Mouse (Mus musculus) neural tube, embryonic 11.5 days (tissue): ENCODE data around the gene Csrp1. TPM values are rescaled to one million over a fixed set of nuclear protein-coding genes. Genes with fewer than 3 reads are reported as not detected.

Source experiments
- ATAC-seq: fragments of 200-750 bp; cut with Nextera tagmentation; 2 replicates; pipeline ENCODE4 v1.8.0; 2017; ENCODE audit warnings: moderate number of reproducible peaks, mild to moderate bottlenecking, moderate TSS enrichment, moderate library complexity; ENCODE audit not compliant: insufficient read depth, low FRiP score, low TSS enrichment
- DNase-seq: peaks from one replicate; pipeline ENCODE4 v3.0.0-alpha.2; 2015; ENCODE audit warnings: low spot score
- H3K27ac ChIP-seq: fragments of 300-500 bp; sonication (generic); 2 replicates; pipeline ENCODE4 v1.5.1; 2014; ENCODE audit warnings: low read depth, mild to moderate bottlenecking, low read length
- H3K27me3 ChIP-seq: fragments of 300-500 bp; sonication (generic); 2 replicates; pipeline ENCODE4 v1.6.1; 2014; ENCODE audit warnings: mild to moderate bottlenecking, low read length, mixed read lengths; ENCODE audit not compliant: control insufficient read depth, insufficient read depth
- H3K36me3 ChIP-seq: fragments of 300-500 bp; sonication (generic); 2 replicates; pipeline ENCODE4 v1.6.1; 2014; ENCODE audit warnings: mild to moderate bottlenecking, low read length, moderate library complexity, mixed read lengths; ENCODE audit not compliant: control insufficient read depth, insufficient read depth
- H3K4me1 ChIP-seq: fragments of 300-500 bp; sonication (generic); 2 replicates; pipeline ENCODE4 v1.6.1; 2014; ENCODE audit warnings: low read length, mixed read lengths; ENCODE audit not compliant: control insufficient read depth, insufficient read depth
- H3K4me2 ChIP-seq: fragments of 300-500 bp; sonication (generic); 2 replicates; pipeline ENCODE4 v1.6.1; 2014; ENCODE audit warnings: low read depth, mild to moderate bottlenecking, moderate library complexity
- H3K4me3 ChIP-seq: fragments of 300-500 bp; sonication (generic); 2 replicates; pipeline ENCODE4 v1.5.1; 2014; ENCODE audit warnings: low read depth, low read length
- H3K9ac ChIP-seq: fragments of 300-500 bp; sonication (generic); 2 replicates; pipeline ENCODE4 v1.6.1; 2014; ENCODE audit warnings: mild to moderate bottlenecking, low read length
- H3K9me3 ChIP-seq: fragments of 300-500 bp; sonication (generic); 2 replicates; pipeline ENCODE4 v1.6.1; 2016; ENCODE audit warnings: low read length; ENCODE audit not compliant: control insufficient read depth
- WGBS: fragments of 180-500 bp; shearing (Covaris S2); extraction: QIAGEN DNeasy Blood & Tissue Kit; methylation state at CpG from one replicate; pipeline ENCODE4 v1.1.7; 2014; 5-methylcytosine and 5-hydroxymethylcytosine counted together
- polyA plus RNA-seq: library from polyadenylated mRNA; unstranded; fragments of >200 nt; fragmentation: Nextera tagmentation; extraction: Ambion mirVana; gene quantifications from 2 replicates; pipeline ENCODE4 v1.2.1, GENCODE M21; 2014

Gene Csrp1
- polyA plus RNA-seq, 1 experiment from 2014 or later: 47.5 TPM

DNA sequence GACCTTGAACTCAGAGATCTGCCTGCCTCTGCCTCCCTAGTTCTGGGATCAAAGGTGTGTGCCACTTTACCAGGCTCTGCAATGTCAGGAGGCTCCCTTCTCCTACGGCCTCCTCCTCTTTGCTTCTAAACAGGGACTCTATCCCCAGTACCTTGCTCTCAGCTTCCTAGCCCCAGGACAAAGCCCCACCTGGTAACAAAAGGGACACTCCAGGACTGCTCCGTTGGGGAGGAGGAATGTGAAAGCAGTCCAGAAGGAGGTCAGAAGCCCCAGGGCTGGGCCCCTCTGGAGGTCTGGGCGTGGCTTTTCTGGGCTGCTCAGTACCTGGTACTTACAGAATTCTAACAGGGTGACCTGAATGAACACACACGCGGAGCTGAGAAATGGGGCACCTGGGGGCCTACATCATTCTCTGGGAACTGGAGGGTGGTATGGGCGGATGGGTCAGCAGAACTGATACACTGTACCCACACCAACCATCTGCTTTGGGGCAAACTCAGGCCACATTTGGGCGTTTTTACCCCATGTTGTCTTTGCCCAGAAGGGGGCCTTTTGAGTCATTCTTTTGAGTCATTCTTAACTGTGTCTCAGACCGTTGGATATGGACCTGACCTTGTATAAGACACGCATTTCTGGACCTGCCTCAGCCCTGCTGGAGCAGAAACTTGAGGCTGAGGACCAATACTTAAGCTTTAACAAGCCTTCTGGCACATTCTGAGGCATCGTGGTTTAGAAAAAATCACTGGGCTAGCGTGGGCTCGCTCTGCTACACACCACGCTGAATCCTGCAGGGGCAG is 72.5 kb downstream of the Csrp1 start:
- 67% methylated on average over 13 of the region's 13 CpGs for WGBS
- H3K4me2 ChIP-seq: no peak overlapping the region
- 0 out of 2 replicates have a peak, but pooled peaks cover 2% of the 10 kb centered on the region for H3K4me1 ChIP-seq
- no peaks in the 10 kb centered on the region for H3K36me3 ChIP-seq
- no peak for DNase-seq
- H3K4me3 ChIP-seq: no peak overlapping the region
- H3K9ac ChIP-seq: no peak overlapping the region
- no peaks in the 10 kb centered on the region for H3K9me3 ChIP-seq
- no peaks in the 10 kb centered on the region for H3K27me3 ChIP-seq
- no peak for ATAC-seq
- H3K27ac ChIP-seq: no peak overlapping the region

DNA sequence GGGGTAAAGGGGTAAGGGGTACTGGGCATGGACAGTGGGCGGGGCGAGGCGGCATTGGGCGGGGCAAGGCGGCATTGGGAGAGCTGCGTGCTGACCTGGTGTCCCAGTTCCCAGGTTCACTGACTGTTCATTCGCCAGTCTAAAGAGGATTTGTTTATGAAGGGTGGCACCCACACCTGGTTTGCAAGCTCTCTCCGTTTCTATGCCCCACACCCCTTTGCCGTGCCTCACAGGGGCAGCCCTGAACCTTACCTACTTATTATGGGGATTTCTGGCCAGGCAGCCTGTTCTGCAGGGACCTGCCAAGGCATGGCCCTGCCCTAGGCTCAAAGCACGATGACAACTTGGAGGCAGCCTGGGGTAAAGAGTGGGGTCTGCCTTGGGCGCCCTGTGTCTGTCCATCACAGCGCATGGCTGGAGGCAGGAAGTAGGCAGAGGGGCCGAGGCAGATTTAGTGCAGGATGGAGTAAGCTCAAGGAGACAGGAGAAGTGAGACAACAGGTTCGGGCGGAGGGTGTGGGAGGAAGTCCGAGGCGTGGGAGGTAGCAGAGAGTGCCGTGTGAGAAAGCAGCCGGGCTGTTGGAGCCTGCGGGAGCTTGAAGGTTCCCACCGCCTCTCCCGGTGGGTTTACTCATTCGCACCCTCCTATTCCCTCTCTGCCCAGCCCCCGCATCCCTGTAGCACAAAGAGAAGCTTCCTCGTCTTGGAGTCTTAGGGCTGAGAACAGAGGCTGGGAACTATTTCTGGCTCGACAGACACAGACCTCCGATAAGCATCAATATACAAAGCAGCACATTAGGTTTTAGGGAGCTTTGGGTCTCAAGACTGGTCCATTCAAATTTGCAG is 73.7 kb downstream of the Csrp1 start:
- Histone ChIP-seq H3K9ac (peak overlapping the region; percentile 41; the same call in 1 of the 2 replicates), H3K9me3 (no peaks in the 10 kb centered on the region), H3K36me3 (no peaks in the 10 kb centered on the region), H3K4me1 (0 out of 2 replicates have a peak, but pooled peaks cover 2% of the 10 kb centered on the region), H3K27me3 (no peaks in the 10 kb centered on the region), H3K4me2 (peak overlapping the region; percentile 28), H3K4me3 (no peak overlapping the region), H3K27ac (no peak overlapping the region)
- 12% methylated on average over 27 of the region's 27 CpGs for WGBS
- DNase-seq (no peak), ATAC-seq (no peak)

DNA sequence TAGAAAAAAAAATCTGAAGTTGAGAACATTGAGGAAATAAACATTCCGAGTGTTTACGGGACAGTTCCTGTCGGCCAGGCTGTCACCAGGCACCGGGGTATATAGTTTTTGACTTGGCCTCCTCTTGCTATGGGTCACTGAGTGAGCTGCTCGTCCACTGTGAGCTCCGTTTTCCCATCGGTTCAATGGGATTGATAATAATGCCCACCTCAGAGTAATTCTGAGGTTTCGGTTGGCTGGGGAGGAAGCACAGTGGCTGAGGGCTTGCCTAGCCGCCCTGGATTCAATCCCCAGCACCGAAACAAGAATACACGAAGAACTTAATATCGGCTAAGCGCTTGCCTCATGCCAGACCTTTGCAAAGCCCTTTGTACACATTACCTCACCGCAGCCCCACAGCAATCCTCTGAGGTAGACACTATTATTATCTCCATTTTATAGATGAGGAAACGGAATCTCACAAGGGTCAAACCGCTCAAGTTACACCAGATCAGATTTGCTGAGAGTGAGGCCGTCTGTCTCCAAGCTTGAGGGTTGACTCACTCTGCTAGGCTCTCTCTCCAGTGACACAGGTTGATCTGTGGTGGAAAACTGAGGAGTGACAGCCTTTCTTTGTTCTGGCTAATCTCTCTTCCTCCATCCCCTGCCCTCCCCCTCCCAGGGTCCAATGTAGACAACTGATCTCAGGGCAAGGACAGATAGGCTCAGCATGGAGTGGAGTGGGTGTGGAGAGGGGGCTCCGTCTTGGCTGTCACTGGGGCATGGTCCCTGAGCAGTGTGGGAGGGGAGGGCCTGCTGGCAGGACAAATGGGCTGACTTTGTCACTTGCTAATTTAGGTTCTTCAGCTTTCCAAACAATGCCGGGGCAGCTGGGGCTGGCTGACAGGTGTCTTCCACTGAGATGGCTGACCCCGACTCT is 74.6 kb downstream of the Csrp1 start:
- H3K4me3 ChIP-seq: no peak overlapping the region
- H3K36me3 ChIP-seq: no peaks in the 10 kb centered on the region
- H3K27me3 ChIP-seq: no peaks in the 10 kb centered on the region
- 51% methylated on average over 20 of the region's 20 CpGs for whole genome bisulfite sequencing
- H3K4me2 ChIP-seq: peak overlapping the region; percentile 28
- ATAC-seq: no peak
- H3K4me1 ChIP-seq: 0 out of 2 replicates have a peak, but pooled peaks cover 2% of the 10 kb centered on the region
- no peak overlapping the region for H3K27ac ChIP-seq
- H3K9ac ChIP-seq: no peak overlapping the region
- DNase-seq: no peak
- H3K9me3 ChIP-seq: no peaks in the 10 kb centered on the region

DNA sequence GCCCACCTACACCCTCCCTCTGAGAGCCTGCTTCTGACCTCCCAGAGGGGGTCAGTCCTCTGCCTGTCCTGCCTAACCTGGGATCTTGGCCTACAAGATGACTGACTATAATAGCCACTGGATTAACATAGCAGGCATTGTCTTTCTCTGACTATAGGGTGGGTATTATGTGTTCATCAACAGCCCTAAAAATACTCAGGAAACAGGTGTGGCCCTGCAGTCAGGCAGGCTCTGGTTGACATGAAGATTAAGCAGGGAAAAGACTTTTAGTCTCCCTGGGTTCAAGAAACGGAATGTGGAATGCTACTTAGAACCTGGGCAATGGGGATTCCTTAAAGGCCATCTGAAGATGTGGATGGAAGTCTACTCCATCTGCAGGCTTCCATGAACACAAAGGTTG is 78.6 kb downstream of the Csrp1 start:
- WGBS: 88% methylated on average over 1 of the region's 1 CpGs
- H3K27ac ChIP-seq: no peak overlapping the region
- H3K4me3 ChIP-seq: no peak overlapping the region

DNA sequence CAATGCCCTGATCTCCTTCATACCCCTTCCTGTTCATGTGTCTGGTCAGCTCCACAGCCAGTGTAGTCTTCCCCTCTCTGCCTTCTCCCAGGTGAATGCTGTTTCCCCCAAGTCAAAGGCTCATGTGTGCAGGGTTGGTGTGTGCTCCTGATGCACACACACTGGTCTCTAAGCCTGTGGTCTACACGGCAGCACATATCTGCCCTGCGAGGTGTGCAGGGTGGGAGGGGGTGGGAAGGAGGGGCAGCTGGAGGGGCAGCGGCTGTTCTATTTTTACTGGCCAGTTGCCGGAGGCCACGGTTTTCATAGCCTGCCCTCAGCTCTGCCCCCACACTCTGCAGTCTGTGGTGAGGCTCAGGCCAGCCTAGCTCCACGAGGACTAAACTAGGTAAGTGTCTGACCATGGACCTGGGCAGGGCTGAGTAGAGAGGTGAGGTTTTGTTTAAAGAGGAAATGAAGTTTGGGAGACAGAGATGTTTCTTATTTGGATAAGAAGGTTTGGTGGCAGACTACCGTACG is 79.3 kb downstream of the Csrp1 start:
- Histone ChIP-seq H3K9me3 (no peaks in the 10 kb centered on the region), H3K36me3 (no peaks in the 10 kb centered on the region), H3K4me1 (no peaks in the 10 kb centered on the region), H3K4me3 (no peak overlapping the region), H3K27ac (no peak overlapping the region), H3K9ac (no peak overlapping the region), H3K4me2 (no peak overlapping the region), H3K27me3 (no peaks in the 10 kb centered on the region)
- 60% methylated on average over 8 of the region's 8 CpGs for WGBS
- ATAC-seq: no peak
- DNase-seq: no peak

More for the DNA sequence above, 78.6 kb downstream of the Csrp1 start:
- DNase-seq: no peak
- Histone ChIP-seq H3K9ac (no peak overlapping the region), H3K4me2 (no peak overlapping the region), H3K27me3 (no peaks in the 10 kb centered on the region), H3K4me1 (0 out of 2 replicates have a peak, but pooled peaks cover 1% of the 10 kb centered on the region), H3K36me3 (no peaks in the 10 kb centered on the region), H3K9me3 (no peaks in the 10 kb centered on the region)
- no peak for ATAC-seq

- Histone ChIP-seq H3K36me3 (no peaks in the 10 kb centered on the region), H3K27me3 (no peaks in the 10 kb centered on the region), H3K4me1 (no peaks in the 10 kb centered on the region), H3K4me2 (no peak overlapping the region), H3K9me3 (no peaks in the 10 kb centered on the region), H3K9ac (no peak overlapping the region), H3K27ac (no peak overlapping the region), H3K4me3 (no peak overlapping the region)
- WGBS: 53% methylated on average over 8 of the region's 8 CpGs
- ATAC-seq: no peak
- DNase-seq: no peak
Measured at GRCm38 (mm10) chr1:135800192-135800950, 80.5 kb downstream of the Csrp1 start.
